11 mouse cellular contexts compared by ENCODE assay signal in genomic region chr14:118838556-118839120, GRCm38 (mm10). TPM values are rescaled to one million over a fixed set of nuclear protein-coding genes. Genes with fewer than 3 reads are reported as not detected.
"Had no signal": no experiment of that assay in that cellular context is flagged by ENCODE, and none has a peak within 500 bp of the region (broad histone marks: within the 10 kb centered on the region; RNA-seq: fewer than 3 reads in every experiment).

No protein-coding gene starts in this region.

- H3K9me3 ChIP-seq: limb, embryonic 13.5 days; midbrain, embryonic 10.5 days; neural tube, embryonic 15.5 days had no signal

- DNase-seq: left cerebral cortex, postnatal 4 days; lung, adult 2 months; lung, postnatal 10 days; lung, postnatal 4 days; midbrain, embryonic 14.5 days had no signal

- H3K4me3 ChIP-seq: limb, embryonic 13.5 days; midbrain, embryonic 10.5 days; myocyte; neural tube, embryonic 15.5 days had no signal

- H3K27ac ChIP-seq: limb, embryonic 13.5 days; liver, embryonic 14.5 days; midbrain, embryonic 10.5 days; neural tube, embryonic 15.5 days had no signal

- H3K36me3 ChIP-seq: limb, embryonic 13.5 days; midbrain, embryonic 10.5 days; neural tube, embryonic 15.5 days had no signal

- H3K4me2 ChIP-seq: limb, embryonic 13.5 days; neural tube, embryonic 15.5 days had no signal

- H3K27me3 ChIP-seq: limb, embryonic 13.5 days; neural tube, embryonic 15.5 days had no signal

- H3K4me1 ChIP-seq: neural tube, embryonic 15.5 days had no signal

- H3K9ac ChIP-seq: limb, embryonic 13.5 days; liver, embryonic 14.5 days; neural tube, embryonic 15.5 days had no signal

RNA-seq across cellular contexts. Expression of gene Cldn10, which starts 50.9 kb away (rescaled TPM):
- polyA plus RNA-seq: liver, adult 2 months; myocyte had no signal
